8 mouse cellular contexts compared by ENCODE assay signal in genomic region chr2:158339948-158340564, GRCm38 (mm10). TPM values are rescaled to one million over a fixed set of nuclear protein-coding genes. Genes with fewer than 3 reads are reported as not detected.
DNase-seq lines count a peak whose midpoint lies in the region; ATAC-seq and TF ChIP-seq lines count a peak whose summit lies in the region.

No protein-coding gene starts in this region.

- no peak overlapping the region for H3K27ac ChIP-seq in kidney, postnatal 0 days
- no peak overlapping the region for H3K27ac ChIP-seq in kidney, embryonic 15.5 days
- no peak overlapping the region for H3K27ac ChIP-seq in limb, embryonic 11.5 days (replicated peaks; ENCODE audit: low read depth, low read length)

- no peak overlapping the region for H3K4me2 ChIP-seq in kidney, postnatal 0 days (ENCODE audit: low read length)
- H3K4me2 ChIP-seq in kidney, embryonic 15.5 days, result no peak overlapping the region
- no peak overlapping the region for H3K4me2 ChIP-seq in limb, embryonic 11.5 days (ENCODE audit: low read depth, severe bottlenecking)

- H3K9ac ChIP-seq in kidney, postnatal 0 days (ENCODE audit: low read depth, low read length), result no peak overlapping the region
- no peak overlapping the region for H3K9ac ChIP-seq in kidney, embryonic 15.5 days
- no peak overlapping the region for H3K9ac ChIP-seq in limb, embryonic 11.5 days (ENCODE audit: low read length)

- peak; percentile 87 for DNase-seq in kidney, postnatal 0 days (ENCODE audit: low spot score)
- peak; percentile 65 for DNase-seq in MN1 (ENCODE audit: low spot score)
- peak; percentile 79 for DNase-seq in limb, embryonic 11.5 days (ENCODE audit: low spot score)
- peak; percentile 88 for DNase-seq in naive thymus-derived CD4-positive, alpha-beta T cell, adult 2 months (ENCODE audit: low read depth)
- no peak for DNase-seq in urinary bladder, postnatal 4 days (ENCODE audit: low spot score in 2 of 2)

- H3K36me3 ChIP-seq in kidney, postnatal 0 days (ENCODE audit: insufficient read depth, low read length), result no peaks in the 10 kb centered on the region
- no peaks in the 10 kb centered on the region for H3K36me3 ChIP-seq in kidney, embryonic 15.5 days
- no peaks in the 10 kb centered on the region for H3K36me3 ChIP-seq in limb, embryonic 11.5 days (ENCODE audit: control insufficient read depth, insufficient read depth, low read length)

- no peak for ATAC-seq in kidney, postnatal 0 days (replicated peaks; ENCODE audit: low FRiP score, low read depth)
- ATAC-seq in kidney, embryonic 15.5 days (replicated peaks; ENCODE audit: low FRiP score), result no peak
- ATAC-seq in common myeloid progenitor, adult 5-6 weeks (replicated peaks; ENCODE audit: low read depth, poor library complexity, severe bottlenecking), result peak; percentile 88
- ATAC-seq in granulocyte monocyte progenitor cell, adult 5-6 weeks (replicated peaks; ENCODE audit: poor library complexity, severe bottlenecking), result peak; percentile 78
- ATAC-seq in limb, embryonic 11.5 days (ENCODE audit: insufficient number of reproducible peaks, low FRiP score, low TSS enrichment, low read depth), result no peak

- no peaks in the 10 kb centered on the region for H3K27me3 ChIP-seq in kidney, postnatal 0 days (ENCODE audit: insufficient read depth, low read length)
- H3K27me3 ChIP-seq in kidney, embryonic 15.5 days, result peaks cover 3% of the 10 kb centered on the region; the same call in 1 of the 2 replicates
- H3K27me3 ChIP-seq in limb, embryonic 11.5 days (ENCODE audit: control insufficient read depth, insufficient read depth, low read length), result no peaks in the 10 kb centered on the region

- H3K4me3 ChIP-seq in kidney, postnatal 0 days (replicated peaks; ENCODE audit: low read depth, low read length), result no peak overlapping the region
- no peak overlapping the region for H3K4me3 ChIP-seq in kidney, embryonic 15.5 days (replicated peaks)
- no peak overlapping the region for H3K4me3 ChIP-seq in limb, embryonic 11.5 days (ENCODE audit: low read depth, low read length)

- peak; percentile 97 for TF ChIP-seq CTCF in kidney, postnatal 0 days (IDR thresholded peaks at IDR 0.05; ENCODE audit: low read depth)

- 40% methylated on average over 11 of the region's 11 CpGs for WGBS in kidney, postnatal 0 days
- 40% methylated on average over 11 of the region's 11 CpGs for WGBS in kidney, embryonic 15.5 days
- 38% methylated on average over 11 of the region's 11 CpGs for WGBS in limb, embryonic 11.5 days

- H3K4me1 ChIP-seq in kidney, postnatal 0 days (replicated peaks; ENCODE audit: insufficient read depth, low read length), result no peaks in the 10 kb centered on the region
- 0 out of 2 replicates have a peak, but pooled peaks cover 6% of the 10 kb centered on the region for H3K4me1 ChIP-seq in kidney, embryonic 15.5 days
- no peaks in the 10 kb centered on the region; the same call in 1 of the 2 replicates for H3K4me1 ChIP-seq in limb, embryonic 11.5 days (ENCODE audit: control insufficient read depth, insufficient read depth, low read length)

- H3K9me3 ChIP-seq in kidney, postnatal 0 days (replicated peaks; ENCODE audit: low read length), result no peaks in the 10 kb centered on the region
- no peaks in the 10 kb centered on the region for H3K9me3 ChIP-seq in kidney, embryonic 15.5 days (replicated peaks)
- no peaks in the 10 kb centered on the region for H3K9me3 ChIP-seq in limb, embryonic 11.5 days (ENCODE audit: control insufficient read depth, low read length)

RNA-seq across cellular contexts. Expression of gene Lbp, which starts 33.8 kb away (rescaled TPM):
- polyA plus RNA-seq in kidney, postnatal 0 days (2015; fragmentation: Nextera tagmentation; extraction: Ambion mirVana), result 32.1 and 34.6 TPM in 2 replicates
- polyA plus RNA-seq in kidney, embryonic 15.5 days (2015; fragmentation: Nextera tagmentation; extraction: Ambion mirVana), result 24.7 and 27.2 TPM in 2 replicates
- 34.2 and 47.6 TPM in 2 replicates for total RNA-seq in common myeloid progenitor, adult 5-6 weeks (2017)
- 84.4 and 140 TPM in 2 replicates for total RNA-seq in granulocyte monocyte progenitor cell, adult 5-6 weeks (2014; fragmentation: Nextera tagmentation)
- 200 and 215 TPM in 2 replicates for total RNA-seq in granulocyte monocyte progenitor cell, adult 5-6 weeks (2017)
- 3.1 and 4.0 TPM in 2 replicates for polyA plus RNA-seq in limb, embryonic 11.5 days (2014; fragmentation: Nextera tagmentation; extraction: Ambion mirVana)

RNA-seq across cellular contexts. Expression of gene Snhg11, which starts 35.4 kb away (rescaled TPM):
- 2.9 and 3.5 TPM in 2 replicates for polyA plus RNA-seq in kidney, postnatal 0 days (2015; fragmentation: Nextera tagmentation; extraction: Ambion mirVana)
- 4.9 and 8.0 TPM in 2 replicates for polyA plus RNA-seq in kidney, embryonic 15.5 days (2015; fragmentation: Nextera tagmentation; extraction: Ambion mirVana)
- total RNA-seq in common myeloid progenitor, adult 5-6 weeks (2017), result not detected in 2 replicates
- 0.04 TPM in 1 of 2 replicates, not detected in the other for total RNA-seq in granulocyte monocyte progenitor cell, adult 5-6 weeks (2014; fragmentation: Nextera tagmentation)
- 0.21 TPM in 1 of 2 replicates, not detected in the other for total RNA-seq in granulocyte monocyte progenitor cell, adult 5-6 weeks (2017)
- 4.0 and 4.7 TPM in 2 replicates for polyA plus RNA-seq in limb, embryonic 11.5 days (2014; fragmentation: Nextera tagmentation; extraction: Ambion mirVana)

Comparison
In these comparisons a context has a peak if more than half of its experiments do, and no peak if none do; other contexts are left out.
1. ATAC-seq: peak in common myeloid progenitor, adult 5-6 weeks (single experiment) and granulocyte monocyte progenitor cell, adult 5-6 weeks (single experiment); none in kidney, postnatal 0 days (single experiment), kidney, embryonic 15.5 days (single experiment) and limb, embryonic 11.5 days (single experiment).
2. DNase-seq: peak in kidney, postnatal 0 days (single experiment), MN1 (single experiment), limb, embryonic 11.5 days (single experiment) and naive thymus-derived CD4-positive, alpha-beta T cell, adult 2 months (single experiment); none in urinary bladder, postnatal 4 days (0 of 2).